Mouse (Mus musculus) WW6 (cell line): ENCODE measurements around the gene Rmi1.
A peak's percentile ranks its signal among the peaks of the same experiment; 100 is the strongest.
"Not testable (repeated sequence)": the region's sequence is repeated elsewhere in the genome, so short reads cannot be mapped to it uniquely, and the experiment has no call there.

Source experiments
- DNase-seq: peaks from one replicate; pipeline ENCODE4 v3.0.0-alpha.2; 2013; ENCODE audit warnings: low read depth, low spot score

Rmi1 gene

GRCm38 (mm10) chr13:58402003-58402743 lies at the start of gene Rmi1:
Rmi1 (plus strand) TSS chr13:58402248.
- DNase-seq = peak; percentile 94

- DNase-seq = no peak
Observed at GRCm38 (mm10) chr13:58352996-58353395, 49.1 kb upstream of the Rmi1 start.

DNA sequence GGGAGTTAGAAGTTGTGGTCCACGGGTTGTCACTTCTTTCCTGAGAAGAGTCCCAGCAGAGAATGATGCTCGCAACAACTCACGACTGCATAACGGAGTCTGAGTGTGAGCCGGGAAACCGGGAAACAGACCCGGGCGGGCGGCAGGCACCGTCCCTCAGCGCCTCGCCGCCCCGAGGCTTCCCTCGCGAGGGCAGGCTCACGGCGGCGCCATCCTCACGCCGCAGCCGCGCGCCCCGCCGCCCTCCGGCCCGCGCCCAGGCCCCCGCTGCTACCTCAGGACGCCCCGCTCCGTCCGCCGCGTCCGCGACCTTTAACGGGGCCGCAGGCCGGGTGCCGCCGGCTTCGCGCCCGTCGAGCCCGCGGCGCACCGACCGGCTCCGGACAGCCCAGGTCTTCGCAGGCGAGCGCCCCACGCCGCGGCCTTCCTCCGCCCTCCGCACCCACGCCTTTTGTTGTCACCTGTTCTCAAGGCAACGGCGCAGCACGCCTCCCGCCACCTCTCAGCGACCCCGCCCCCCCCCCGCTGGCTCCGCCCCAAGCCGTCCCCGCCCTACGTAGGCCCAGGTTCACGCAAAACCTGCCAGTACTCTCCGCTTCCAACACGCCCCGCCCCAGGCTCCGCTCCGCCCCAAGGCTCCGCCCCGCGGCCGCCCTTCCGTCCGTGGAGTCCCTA lies 43.3 kb upstream of the Rmi1 start, which contains the start of gene Kif27:
TSS of gene Kif27 (minus strand) at position 494 of the 675 bp plus-strand sequence.
- peak; percentile 77 for DNase-seq

GRCm38 (mm10) chr13:58359304-58359653 lies 42.8 kb upstream of the Rmi1 start:
- no peak for DNase-seq

GRCm38 (mm10) chr13:58364353-58365175 lies 37.5 kb upstream of the Rmi1 start:
- no peak for DNase-seq

DNA sequence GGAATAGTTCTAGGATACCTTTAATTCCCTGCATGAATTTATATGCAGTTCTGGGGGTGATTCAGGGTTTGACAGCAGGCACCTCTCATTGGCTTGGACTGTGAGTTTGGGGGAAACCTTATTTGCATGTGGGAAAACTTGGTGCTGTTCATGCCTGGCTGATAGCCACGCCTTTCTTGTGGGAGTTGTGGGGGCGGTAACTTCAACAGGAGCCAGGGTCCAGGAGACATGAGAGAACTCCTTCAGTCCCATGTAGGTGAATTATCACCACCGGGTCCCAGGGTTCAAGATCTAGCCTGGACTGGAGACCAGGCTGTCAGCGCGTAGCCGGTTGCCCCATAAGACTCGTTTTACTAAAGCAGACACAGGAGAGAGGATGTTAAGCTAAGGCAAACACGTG lies 36.9 kb upstream of the Rmi1 start:
- not testable (repeated sequence) for DNase-seq

- DNase-seq = no peak
Observed at GRCm38 (mm10) chr13:58366373-58366772, 35.7 kb upstream of the Rmi1 start.

DNA sequence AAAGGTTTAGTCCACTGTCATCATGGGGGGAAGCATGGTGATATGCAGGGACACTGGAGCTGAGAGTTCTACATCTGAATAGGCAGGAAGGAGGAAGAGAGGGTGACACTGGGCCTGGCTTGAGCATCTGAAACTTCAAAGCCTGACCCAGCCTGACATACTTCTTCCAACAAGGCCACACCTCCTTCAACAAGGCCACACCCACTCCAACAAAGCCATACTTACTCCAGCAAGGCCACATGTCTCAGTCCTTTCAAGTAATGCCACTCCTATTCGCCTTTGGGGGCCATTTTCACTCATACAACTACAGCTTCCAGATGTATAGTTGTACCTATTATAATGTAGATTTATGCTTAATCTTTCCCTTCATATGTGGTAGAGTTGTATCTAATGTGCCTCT lies 34.4 kb upstream of the Rmi1 start:
- no peak for DNase-seq

DNA sequence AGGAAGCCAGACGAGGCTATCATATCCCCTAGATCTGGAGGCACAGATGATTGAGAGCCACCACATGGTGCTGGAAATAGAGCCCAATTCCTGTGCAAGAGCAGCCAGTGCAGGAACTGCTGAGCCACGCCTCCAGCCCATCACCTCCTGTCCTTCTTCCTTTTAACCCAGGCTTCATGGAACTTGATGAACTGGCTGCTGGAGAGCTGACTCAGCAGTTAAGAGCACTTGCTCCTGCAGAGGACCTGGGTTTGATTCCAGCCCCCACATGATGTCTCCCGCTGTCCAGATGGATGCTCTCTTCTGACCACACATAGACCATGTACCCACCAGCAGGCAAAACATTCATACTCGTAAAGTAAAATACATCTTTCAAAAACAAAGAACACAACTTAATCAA lies 33.2 kb upstream of the Rmi1 start:
- DNase-seq = no peak

DNA sequence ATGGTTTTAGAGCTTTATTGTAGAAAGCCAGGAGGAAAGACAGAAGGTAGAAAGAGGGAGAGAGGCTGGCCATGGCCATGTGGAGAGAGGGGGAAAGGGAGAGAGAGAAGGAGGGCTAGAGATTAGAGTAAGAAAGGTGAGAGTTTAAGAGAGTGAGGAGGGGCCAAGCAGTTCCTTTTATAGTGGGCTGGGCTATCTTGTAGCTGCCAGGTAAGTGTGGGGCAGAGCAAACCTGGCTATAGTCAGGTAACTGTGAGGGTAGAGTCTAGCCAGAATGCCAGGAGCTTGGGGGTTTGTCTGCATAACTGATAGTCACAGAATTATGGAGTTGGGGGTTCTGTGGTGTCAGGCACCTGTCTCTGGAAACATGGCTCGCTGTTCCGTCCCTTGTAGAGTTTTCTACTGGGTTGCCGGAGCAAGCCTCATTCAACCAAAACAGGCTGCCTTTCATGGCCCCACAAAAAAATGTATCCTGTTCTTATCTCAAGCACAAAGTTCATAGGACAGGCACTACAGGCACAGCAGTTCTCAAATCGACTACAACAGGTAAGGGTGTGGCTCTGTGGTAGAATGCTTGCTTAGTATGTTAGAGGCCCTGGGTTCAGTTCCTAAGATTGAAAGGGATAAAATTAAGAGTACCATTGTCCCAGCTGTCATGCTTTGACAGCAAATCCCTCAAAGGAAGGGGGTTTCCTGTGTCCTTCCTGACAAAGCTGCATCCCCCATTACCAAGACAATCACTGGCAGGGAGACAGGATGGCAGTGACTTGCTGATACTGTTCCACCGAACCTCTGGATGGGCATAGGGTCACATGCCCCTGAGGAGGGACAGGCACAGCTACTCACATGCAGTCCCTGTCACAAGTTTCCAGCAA lies 29.5 kb upstream of the Rmi1 start:
- DNase-seq = no peak

- no peak for DNase-seq
Observed at GRCm38 (mm10) chr13:58373153-58373470, 28.9 kb upstream of the Rmi1 start.

DNA sequence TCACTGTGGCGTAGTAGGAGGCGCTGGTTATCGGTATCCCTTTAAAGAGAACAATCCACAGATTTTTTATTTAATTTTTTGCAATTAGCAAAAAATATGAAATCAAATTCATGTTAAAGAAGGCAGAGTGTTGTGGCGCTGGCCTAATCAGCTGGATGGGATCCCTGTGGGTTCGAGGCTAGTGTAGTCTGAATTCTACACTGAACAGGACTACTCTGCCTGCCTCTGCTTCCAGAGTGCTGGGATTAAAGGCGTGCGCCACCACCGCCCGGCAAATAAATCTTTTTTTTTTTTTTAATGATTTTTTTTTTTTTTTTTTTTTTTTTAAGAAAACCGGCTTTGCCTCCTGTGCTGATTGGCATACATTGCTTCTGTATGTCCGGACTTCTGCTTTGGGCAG lies 17.7 kb upstream of the Rmi1 start:
- DNase-seq = no peak

DNA sequence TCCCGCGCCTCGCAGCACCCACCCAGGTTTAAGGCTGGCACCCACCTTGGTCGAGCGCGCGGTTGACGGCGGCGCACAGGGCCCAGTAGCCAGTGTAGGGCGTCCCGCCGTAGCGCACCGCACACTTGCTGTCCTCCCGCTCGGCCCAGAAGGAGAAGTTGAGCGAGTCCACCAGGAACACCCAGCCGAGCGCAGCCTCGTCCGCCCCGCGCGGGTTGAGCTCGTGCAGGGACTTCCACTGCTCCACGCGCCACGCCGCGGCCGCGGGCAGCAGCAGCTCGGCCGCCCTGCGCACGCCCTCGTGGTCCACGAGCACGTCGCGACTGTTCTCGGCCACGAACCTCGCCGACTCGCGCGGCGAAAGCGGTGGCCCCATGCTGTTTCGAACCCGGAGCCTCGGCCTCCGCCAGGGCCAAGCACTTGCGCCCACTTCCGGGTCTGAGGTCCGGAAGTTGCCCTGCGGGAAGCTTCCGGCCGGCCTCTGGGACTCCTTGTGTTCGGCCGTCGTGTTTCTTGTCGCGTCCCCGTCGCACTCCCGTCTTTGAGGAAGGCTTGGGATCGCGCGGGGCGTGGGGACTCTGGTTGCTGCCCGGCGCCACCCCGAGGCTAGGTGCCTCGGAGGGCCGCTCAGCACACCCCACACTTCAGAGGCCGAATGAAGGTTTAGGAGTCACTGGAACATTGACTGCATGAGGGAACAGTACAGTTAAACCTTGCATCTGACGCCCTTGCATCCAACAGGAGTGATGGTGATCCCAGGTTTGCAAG lies 17.1 kb upstream of the Rmi1 start, which contains the start of gene 2210016F16Rik:
TSS of gene 2210016F16Rik (minus strand) at position 447 of the 768 bp plus-strand sequence.
- peak; percentile 54 for DNase-seq

- DNase-seq = no peak
Observed at GRCm38 (mm10) chr13:58385547-58385920, 16.5 kb upstream of the Rmi1 start.

DNA sequence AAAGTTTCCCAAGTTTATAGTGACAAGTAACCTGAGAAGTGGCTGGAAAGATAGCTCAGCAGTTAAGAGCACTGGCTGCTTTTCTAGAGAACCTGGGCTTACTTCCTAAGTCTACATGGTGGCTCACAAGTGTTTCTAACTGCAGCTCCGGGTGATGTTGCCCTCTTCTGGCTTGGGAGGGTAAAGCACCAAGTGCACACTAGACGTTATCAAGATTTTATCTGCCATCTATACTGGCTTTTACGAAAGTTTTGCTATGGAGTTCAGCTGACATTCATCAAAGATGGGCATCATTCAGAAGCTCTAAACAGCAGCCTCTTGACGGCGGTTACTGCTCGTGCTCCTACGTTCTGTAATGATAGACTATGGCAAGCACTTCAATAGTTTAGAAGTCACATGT lies 14.1 kb upstream of the Rmi1 start:
- DNase-seq = peak; percentile 52

DNA sequence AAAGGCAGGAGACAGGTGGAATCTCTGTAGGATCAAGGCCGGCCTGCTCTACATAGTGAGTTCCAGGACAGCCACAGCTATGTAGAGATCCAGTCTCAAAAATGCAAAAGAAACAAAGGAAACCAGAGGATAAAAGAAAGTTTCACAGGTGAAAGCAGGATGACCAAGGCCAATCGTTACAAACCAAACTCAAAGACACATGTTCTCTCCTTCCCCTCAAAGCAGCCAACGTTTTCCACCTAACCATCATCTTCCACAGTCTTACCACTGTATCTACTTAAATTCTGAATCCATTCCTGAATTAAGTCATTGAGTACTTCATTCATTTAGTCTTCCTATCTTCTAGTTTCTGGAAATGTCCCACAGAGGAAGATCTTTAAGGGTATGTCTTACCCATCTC lies 13.7 kb upstream of the Rmi1 start:
- DNase-seq = no peak

GRCm38 (mm10) chr13:58389324-58389951 lies 12.6 kb upstream of the Rmi1 start:
- DNase-seq = no peak

- not testable (repeated sequence) for DNase-seq
Observed at GRCm38 (mm10) chr13:58394392-58394791, 7.7 kb upstream of the Rmi1 start.

GRCm38 (mm10) chr13:58397651-58398050 lies 4.4 kb upstream of the Rmi1 start:
- no peak for DNase-seq

DNA sequence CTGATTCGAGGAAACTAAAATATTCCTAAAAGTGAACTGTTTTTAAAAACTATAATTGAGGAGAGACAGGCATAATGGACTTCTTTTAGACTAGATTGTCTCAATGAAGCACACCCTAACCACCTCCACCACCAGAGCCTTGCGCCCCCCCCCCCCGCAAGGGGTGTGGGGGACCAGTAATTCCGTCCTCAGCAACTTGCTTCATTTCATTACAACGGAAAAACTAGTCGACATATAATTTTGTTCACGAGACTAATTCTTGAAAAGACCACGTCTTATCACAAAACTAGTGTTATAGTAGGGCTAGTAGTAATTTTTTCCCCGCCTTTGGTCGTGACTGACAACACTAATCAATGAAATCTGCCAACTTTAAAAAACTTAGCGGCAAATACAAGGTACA lies 1.5 kb upstream of the Rmi1 start:
- no peak for DNase-seq
